Mouse (Mus musculus) lung, adult 10 weeks (tissue): ENCODE measurements around the gene Slain1. TPM values are rescaled to one million over a fixed set of nuclear protein-coding genes. Genes with fewer than 3 reads are reported as not detected.

Source experiments
- polyA plus RNA-seq: library from polyadenylated mRNA; stranded (reverse); fragments of 350-450 nt; fragmentation: Illumina TruSeq; extraction: RNeasy Lipid Tissue Mini Kit (QIAGEN cat#74804); gene quantifications from one replicate; pipeline ENCODE4 v1.2.3, GENCODE M21; 2014; ENCODE audit warnings: low read depth, low replicate concordance; ENCODE audit not compliant: insufficient read depth

The Slain1 gene
- 2.8 TPM for polyA plus RNA-seq

GRCm38 (mm10) chr14:103649896-103650334, at the start of gene Slain1:
TSS of gene Slain1 (plus strand) at chr14:103650228.

Other genes with a start within 250 kb of the Slain1 start
- 10.4 TPM for gene Scel, start 136.9 kb upstream of the Slain1 start, polyA plus RNA-seq
- gene Ednrb, start 194.2 kb downstream of the Slain1 start, polyA plus RNA-seq: 29.8 TPM